Mouse (Mus musculus): Measurements from ENCODE around the gene Alad. TPM values are rescaled to one million over a fixed set of nuclear protein-coding genes. Genes with fewer than 3 reads are reported as not detected.
"Not testable (repeated sequence)": the region's sequence is repeated elsewhere in the genome, so short reads cannot be mapped to it uniquely, and the experiment has no call there.

The Alad gene
- polyA plus RNA-seq, 1 experiment from 2014 or later, result 72.2 TPM

- Histone ChIP-seq H3K4me2 (ENCODE audit: low read length) (no peak overlapping the region), H3K27me3 (replicated peaks; ENCODE audit: control insufficient read depth, insufficient read depth, low read length) (no peaks in the 10 kb centered on the region), H3K9ac (ENCODE audit: low read depth, low read length) (no peak overlapping the region), H3K4me3 (ENCODE audit: low read length) (no peak overlapping the region), H3K4me1 (ENCODE audit: control insufficient read depth, insufficient read depth, low read depth, low read length) (no peaks in the 10 kb centered on the region), H3K36me3 (ENCODE audit: control insufficient read depth, insufficient read depth, low read length) (no peaks in the 10 kb centered on the region), H3K9me3 (ENCODE audit: control insufficient read depth, low read length) (no peaks in the 10 kb centered on the region), H3K27ac (ENCODE audit: low read depth, low read length) (no peak overlapping the region)
- no peak for ATAC-seq
- 90% methylated on average over 8 of the region's 8 CpGs for WGBS
These were observed 34.1 kb downstream of the Alad start for GRCm38 (mm10) chr4:62485450-62486161.

GRCm38 (mm10) chr4:62484928-62485327 is 34.8 kb downstream of the Alad start:
- 84% methylated on average over 3 of the region's 3 CpGs for WGBS
- no peaks in the 10 kb centered on the region for H3K4me1 ChIP-seq (ENCODE audit: control insufficient read depth, insufficient read depth, low read depth, low read length)
- H3K9ac ChIP-seq (ENCODE audit: low read depth, low read length), result no peak overlapping the region
- H3K27ac ChIP-seq (ENCODE audit: low read depth, low read length), result no peak overlapping the region
- no peak for ATAC-seq
- no peak overlapping the region for H3K4me3 ChIP-seq (ENCODE audit: low read length)
- H3K4me2 ChIP-seq (ENCODE audit: low read length), result no peak overlapping the region
- no peaks in the 10 kb centered on the region for H3K36me3 ChIP-seq (ENCODE audit: control insufficient read depth, insufficient read depth, low read length)
- H3K9me3 ChIP-seq (ENCODE audit: control insufficient read depth, low read length), result no peaks in the 10 kb centered on the region
- no peaks in the 10 kb centered on the region for H3K27me3 ChIP-seq (replicated peaks; ENCODE audit: control insufficient read depth, insufficient read depth, low read length)

GRCm38 (mm10) chr4:62480709-62481605 is 38.8 kb downstream of the Alad start:
- Histone ChIP-seq H3K9me3 (ENCODE audit: control insufficient read depth, low read length) (no peaks in the 10 kb centered on the region), H3K4me2 (ENCODE audit: low read length) (no peak overlapping the region), H3K9ac (ENCODE audit: low read depth, low read length) (no peak overlapping the region), H3K27me3 (replicated peaks; ENCODE audit: control insufficient read depth, insufficient read depth, low read length) (peaks cover 9% of the 10 kb centered on the region; the same call in 1 of the 2 replicates), H3K27ac (ENCODE audit: low read depth, low read length) (no peak overlapping the region), H3K4me1 (ENCODE audit: control insufficient read depth, insufficient read depth, low read depth, low read length) (no peaks in the 10 kb centered on the region; the same call in 1 of the 2 replicates), H3K4me3 (ENCODE audit: low read length) (no peak overlapping the region), H3K36me3 (ENCODE audit: control insufficient read depth, insufficient read depth, low read length) (no peaks in the 10 kb centered on the region)
- peak; percentile 39; the same call in 1 of the 2 replicates for ATAC-seq
- 46% methylated on average over 10 of the region's 10 CpGs for WGBS

GRCm38 (mm10) chr4:62479937-62480708 is 39.6 kb downstream of the Alad start, which contains the start of gene Bspry:
Gene Bspry (plus strand): TSS chr4:62480053.
- Histone ChIP-seq H3K4me2 (ENCODE audit: low read length) (peak within 1 kb of the TSS; percentile 68), H3K36me3 (ENCODE audit: control insufficient read depth, insufficient read depth, low read length) (no peaks in the 10 kb centered on the region), H3K9me3 (ENCODE audit: control insufficient read depth, low read length) (no peaks in the 10 kb centered on the region), H3K9ac (ENCODE audit: low read depth, low read length) (peak within 1 kb of the TSS; percentile 33), H3K4me1 (ENCODE audit: control insufficient read depth, insufficient read depth, low read depth, low read length) (no peaks in the 10 kb centered on the region; the same call in 1 of the 2 replicates), H3K27me3 (replicated peaks; ENCODE audit: control insufficient read depth, insufficient read depth, low read length) (peaks cover 9% of the 10 kb centered on the region; the same call in 1 of the 2 replicates), H3K27ac (ENCODE audit: low read depth, low read length) (no peak within 1 kb of the TSS), H3K4me3 (ENCODE audit: low read length) (peak within 1 kb of the TSS; percentile 48)
- ATAC-seq, result peak; percentile 83
- 2% methylated on average over 55 of the region's 71 CpGs for WGBS

GRCm38 (mm10) chr4:62479593-62479936 is 40.2 kb downstream of the Alad start:
- Histone ChIP-seq H3K4me2 (ENCODE audit: low read length) (peak overlapping the region; percentile 68), H3K4me3 (ENCODE audit: low read length) (peak overlapping the region; percentile 48)
- not testable (repeated sequence) for H3K4me1 ChIP-seq (ENCODE audit: control insufficient read depth, insufficient read depth, low read depth, low read length); H3K9ac ChIP-seq (ENCODE audit: low read depth, low read length); ATAC-seq; H3K27me3 ChIP-seq (replicated peaks; ENCODE audit: control insufficient read depth, insufficient read depth, low read length); H3K27ac ChIP-seq (ENCODE audit: low read depth, low read length); H3K36me3 ChIP-seq (ENCODE audit: control insufficient read depth, insufficient read depth, low read length); H3K9me3 ChIP-seq (ENCODE audit: control insufficient read depth, low read length)
- 16% methylated on average over 11 of the region's 11 CpGs for WGBS

GRCm38 (mm10) chr4:62477542-62478244 is 42.0 kb downstream of the Alad start:
- ATAC-seq, result no peak
- H3K27me3 ChIP-seq (replicated peaks; ENCODE audit: control insufficient read depth, insufficient read depth, low read length), result peaks cover 9% of the 10 kb centered on the region; the same call in 1 of the 2 replicates
- H3K9ac ChIP-seq (ENCODE audit: low read depth, low read length), result no peak overlapping the region
- no peaks in the 10 kb centered on the region for H3K9me3 ChIP-seq (ENCODE audit: control insufficient read depth, low read length)
- no peak overlapping the region for H3K4me3 ChIP-seq (ENCODE audit: low read length)
- no peak overlapping the region for H3K4me2 ChIP-seq (ENCODE audit: low read length)
- WGBS, result 89% methylated on average over 6 of the region's 6 CpGs
- no peaks in the 10 kb centered on the region for H3K36me3 ChIP-seq (ENCODE audit: control insufficient read depth, insufficient read depth, low read length)
- H3K4me1 ChIP-seq (ENCODE audit: control insufficient read depth, insufficient read depth, low read depth, low read length), result no peaks in the 10 kb centered on the region; the same call in 1 of the 2 replicates
- no peak overlapping the region for H3K27ac ChIP-seq (ENCODE audit: low read depth, low read length)

GRCm38 (mm10) chr4:62475793-62476192 is 43.9 kb downstream of the Alad start:
- WGBS, result 95% methylated on average over 6 of the region's 6 CpGs
- H3K9ac ChIP-seq (ENCODE audit: low read depth, low read length), result no peak overlapping the region
- H3K9me3 ChIP-seq (ENCODE audit: control insufficient read depth, low read length), result no peaks in the 10 kb centered on the region
- no peak overlapping the region for H3K27ac ChIP-seq (ENCODE audit: low read depth, low read length)
- H3K4me2 ChIP-seq (ENCODE audit: low read length), result no peak overlapping the region
- no peak for ATAC-seq
- H3K36me3 ChIP-seq (ENCODE audit: control insufficient read depth, insufficient read depth, low read length), result no peaks in the 10 kb centered on the region
- no peak overlapping the region for H3K4me3 ChIP-seq (ENCODE audit: low read length)
- H3K27me3 ChIP-seq (replicated peaks; ENCODE audit: control insufficient read depth, insufficient read depth, low read length), result peaks cover 9% of the 10 kb centered on the region; the same call in 1 of the 2 replicates
- H3K4me1 ChIP-seq (ENCODE audit: control insufficient read depth, insufficient read depth, low read depth, low read length), result no peaks in the 10 kb centered on the region; the same call in 1 of the 2 replicates

- Histone ChIP-seq H3K27ac (ENCODE audit: low read depth, low read length) (no peak overlapping the region), H3K9ac (ENCODE audit: low read depth, low read length) (no peak overlapping the region), H3K4me1 (ENCODE audit: control insufficient read depth, insufficient read depth, low read depth, low read length) (no peaks in the 10 kb centered on the region; the same call in 1 of the 2 replicates), H3K36me3 (ENCODE audit: control insufficient read depth, insufficient read depth, low read length) (no peaks in the 10 kb centered on the region), H3K4me2 (ENCODE audit: low read length) (no peak overlapping the region), H3K27me3 (replicated peaks; ENCODE audit: control insufficient read depth, insufficient read depth, low read length) (peaks cover 9% of the 10 kb centered on the region; the same call in 1 of the 2 replicates), H3K9me3 (ENCODE audit: control insufficient read depth, low read length) (no peaks in the 10 kb centered on the region), H3K4me3 (ENCODE audit: low read length) (no peak overlapping the region)
- ATAC-seq, result no peak
- WGBS, result 94% methylated on average over 2 of the region's 2 CpGs
These were observed 44.6 kb downstream of the Alad start for GRCm38 (mm10) chr4:62475131-62475530.

Measured in hindbrain, embryonic 16.5 days (tissue).